Mouse (Mus musculus): ENCODE results near the gene Emb.

The Emb gene

GRCm38 (mm10) chr13:117219871-117220500 is 11.7 kb downstream of the Emb start:
- DNase-seq (ENCODE audit: extremely low read depth, insufficient read length, low spot score), result no peak

DNA sequence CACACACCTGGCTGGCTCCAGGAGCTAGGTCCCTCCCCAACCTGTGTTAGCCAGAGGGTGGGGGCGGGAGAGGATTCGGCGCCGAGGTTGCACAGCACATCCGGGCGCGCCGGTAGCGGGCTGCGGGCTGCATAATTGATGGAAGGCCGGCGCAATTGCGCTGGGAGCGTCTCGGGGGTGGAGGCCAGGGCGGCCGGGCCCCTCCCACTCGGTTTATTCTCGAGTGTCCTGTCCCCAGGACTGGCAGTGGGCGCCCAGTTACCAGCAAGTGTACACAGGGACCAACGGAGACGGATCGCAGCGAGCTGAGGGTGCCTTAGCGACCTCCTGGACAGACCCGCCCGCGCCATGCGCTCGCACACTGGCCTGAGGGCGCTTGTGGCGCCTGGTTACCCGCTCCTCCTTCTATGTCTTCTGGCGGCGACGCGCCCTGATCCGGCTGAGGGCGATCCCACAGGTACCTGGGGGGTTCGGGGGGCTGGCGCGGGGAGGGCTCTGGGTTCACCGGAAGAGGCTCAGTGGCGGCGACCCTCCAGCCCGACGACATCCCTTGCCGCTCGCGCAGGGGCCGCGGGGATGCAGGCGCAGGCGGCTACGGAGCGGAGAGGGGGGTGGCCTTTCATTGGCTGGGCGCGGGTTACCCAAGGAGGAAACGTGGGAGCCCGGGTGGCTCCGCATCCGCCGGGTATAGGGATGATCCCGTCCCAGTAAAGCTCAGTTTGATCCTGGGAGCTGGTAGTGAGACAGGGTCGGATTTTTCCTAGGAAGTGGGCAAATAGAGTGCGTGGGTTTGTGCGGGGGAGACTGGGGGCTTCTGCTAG is 12.4 kb downstream of the Emb start, which contains the start of gene Gm17509:
Gene Gm17509, minus strand, starts transcription at position 575 of the 821 bp plus-strand sequence.
- no peak for DNase-seq (ENCODE audit: extremely low read depth, insufficient read length, low spot score)

GRCm38 (mm10) chr13:117223125-117223524 is 14.8 kb downstream of the Emb start:
- no peak for DNase-seq (ENCODE audit: extremely low read depth, insufficient read length, low spot score)

GRCm38 (mm10) chr13:117224901-117225300 is 16.6 kb downstream of the Emb start:
- DNase-seq (ENCODE audit: extremely low read depth, insufficient read length, low spot score), result no peak

- DNase-seq (ENCODE audit: extremely low read depth, insufficient read length, low spot score), result no peak
Measured at GRCm38 (mm10) chr13:117225561-117225960, 17.2 kb downstream of the Emb start.

DNA sequence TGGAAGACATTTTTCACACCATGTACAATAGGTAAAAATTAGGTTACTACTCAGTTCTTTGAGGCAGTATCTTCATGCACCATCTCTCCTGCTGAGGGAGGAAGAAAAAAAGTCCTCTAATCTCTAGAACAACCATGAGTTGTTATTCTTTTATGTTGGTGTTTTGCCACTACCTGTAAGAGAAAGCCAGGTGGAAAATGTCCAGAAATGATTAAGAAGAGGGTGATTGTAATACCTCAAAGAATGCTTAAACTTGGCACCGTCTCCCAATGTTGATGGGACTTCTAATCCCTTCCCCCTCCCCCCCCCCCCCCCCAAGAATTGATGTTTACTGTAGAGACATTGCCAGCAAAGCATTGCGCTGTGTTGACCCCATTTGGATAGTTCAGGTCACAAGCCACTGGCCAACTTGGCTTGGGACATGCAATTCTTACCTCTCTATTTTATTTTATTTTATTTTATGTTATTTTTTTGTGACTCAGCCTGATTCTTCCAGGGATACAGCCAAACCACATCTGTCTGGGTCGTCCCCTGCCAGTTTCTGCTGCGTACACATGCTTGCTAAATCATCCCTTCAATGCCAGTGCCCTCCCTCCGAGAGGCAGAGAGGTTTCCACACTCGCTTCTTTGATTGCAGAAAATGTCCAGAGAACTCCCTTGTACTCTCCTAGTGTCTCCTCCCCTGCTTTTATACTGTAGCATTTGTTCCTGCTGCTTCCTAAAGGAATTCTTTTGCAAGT is 22.2 kb downstream of the Emb start:
- peak; percentile 58 for DNase-seq (ENCODE audit: extremely low read depth, insufficient read length, low spot score)

GRCm38 (mm10) chr13:117233808-117234207 is 25.5 kb downstream of the Emb start:
- no peak for DNase-seq (ENCODE audit: extremely low read depth, insufficient read length, low spot score)

DNA sequence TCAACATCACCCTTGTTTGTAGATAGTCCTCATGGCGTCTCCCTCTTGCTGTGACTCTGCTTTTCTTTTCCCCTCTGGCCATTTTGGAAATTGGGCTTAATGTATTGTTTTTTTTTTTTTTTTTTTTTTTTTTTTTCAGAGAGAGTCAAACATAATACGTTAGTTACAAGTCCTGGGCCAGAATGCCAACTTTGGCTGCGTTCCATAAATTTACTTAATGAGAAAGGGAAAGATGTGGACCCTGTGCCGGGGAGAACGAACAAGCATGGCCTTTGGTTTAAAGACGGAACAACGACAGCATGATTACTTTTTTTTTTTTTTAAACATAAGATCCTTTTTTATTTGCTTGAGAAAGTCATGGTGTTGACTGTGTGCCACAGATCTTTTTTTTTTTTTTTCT is 26.1 kb downstream of the Emb start:
- DNase-seq (ENCODE audit: extremely low read depth, insufficient read length, low spot score), result no peak

GRCm38 (mm10) chr13:117235530-117236212 is 27.3 kb downstream of the Emb start:
- DNase-seq (ENCODE audit: extremely low read depth, insufficient read length, low spot score), result peak; percentile 45

DNA sequence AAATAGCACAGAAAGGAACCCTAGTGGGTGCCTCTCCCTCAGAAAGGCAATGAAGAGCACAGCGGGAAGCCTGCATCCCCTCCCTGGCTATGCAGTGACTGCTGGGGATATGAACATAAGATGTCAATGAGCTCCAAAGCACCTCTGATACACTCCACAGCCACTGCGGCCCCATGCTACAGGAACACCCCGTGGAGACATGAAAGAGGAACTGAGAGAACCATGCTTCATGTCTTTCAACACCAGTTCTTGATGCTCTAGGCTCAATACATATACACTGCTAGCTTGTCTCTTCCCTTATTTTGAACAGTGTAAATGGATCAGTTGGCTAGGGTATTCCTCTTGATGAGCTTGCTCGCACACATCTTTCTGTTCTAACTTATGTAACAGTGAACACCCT is 28.8 kb downstream of the Emb start:
- no peak for DNase-seq (ENCODE audit: extremely low read depth, insufficient read length, low spot score)

GRCm38 (mm10) chr13:117242063-117242462 is 33.7 kb downstream of the Emb start:
- peak; percentile 25 for DNase-seq (ENCODE audit: extremely low read depth, insufficient read length, low spot score)

DNA sequence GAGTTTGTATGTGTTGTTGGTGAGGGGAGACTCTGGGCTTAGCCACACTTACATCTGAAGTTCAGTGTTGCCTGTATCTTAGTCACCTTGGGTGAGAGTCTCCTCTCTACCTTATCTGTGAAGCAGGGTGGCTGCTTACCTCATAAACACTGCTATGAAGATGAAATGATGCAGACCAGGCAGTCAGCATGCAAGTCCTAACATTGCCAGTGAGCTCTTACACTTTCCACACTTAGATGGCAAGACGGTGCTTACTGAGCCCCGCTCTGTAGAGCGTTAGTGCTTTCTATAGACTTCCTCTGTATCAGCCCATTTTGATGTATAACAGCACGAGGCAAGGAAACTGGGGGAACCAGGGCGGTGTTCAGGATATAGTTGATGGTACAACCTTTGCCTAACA is 34.3 kb downstream of the Emb start:
- no peak for DNase-seq (ENCODE audit: extremely low read depth, insufficient read length, low spot score)

DNA sequence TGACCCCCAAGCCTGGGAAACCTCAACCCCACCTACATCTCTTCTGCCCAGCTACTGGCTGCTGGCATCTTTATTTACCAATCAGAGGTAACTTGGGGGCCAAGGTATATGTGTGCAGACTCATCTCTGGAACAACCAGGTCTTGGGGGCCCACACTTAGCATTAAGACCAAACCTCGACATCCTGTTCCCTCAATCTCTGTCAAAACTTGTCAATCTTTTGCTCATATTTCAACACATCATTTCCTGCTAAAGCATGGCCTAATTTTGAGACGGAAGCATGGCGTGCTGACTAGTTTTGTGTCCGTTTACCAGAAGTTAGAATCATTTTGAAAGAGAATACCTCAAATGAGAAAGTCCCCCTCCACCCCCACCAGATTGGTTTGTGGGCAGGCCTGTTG is 52.4 kb downstream of the Emb start:
- no peak for DNase-seq (ENCODE audit: extremely low read depth, insufficient read length, low spot score)

DNA sequence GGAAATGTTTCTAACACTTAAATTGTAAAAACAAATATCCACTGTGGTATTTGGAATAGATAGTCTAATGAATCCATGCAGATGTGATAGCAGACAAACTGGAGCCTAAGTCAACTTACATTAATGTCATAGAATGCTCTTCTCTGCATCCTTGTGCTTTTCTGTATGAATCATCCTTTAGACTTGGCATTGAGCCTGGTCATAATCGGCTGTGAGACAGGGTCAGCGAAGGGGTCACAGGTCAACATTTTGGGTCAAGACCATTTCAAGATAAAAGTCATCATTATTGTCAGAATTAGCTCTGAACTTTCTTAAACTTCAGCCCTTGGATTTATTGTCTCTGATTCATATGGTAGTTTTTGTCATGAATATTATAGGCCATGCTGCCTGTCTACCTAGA is 57.8 kb downstream of the Emb start:
- DNase-seq (ENCODE audit: extremely low read depth, insufficient read length, low spot score), result no peak

DNA sequence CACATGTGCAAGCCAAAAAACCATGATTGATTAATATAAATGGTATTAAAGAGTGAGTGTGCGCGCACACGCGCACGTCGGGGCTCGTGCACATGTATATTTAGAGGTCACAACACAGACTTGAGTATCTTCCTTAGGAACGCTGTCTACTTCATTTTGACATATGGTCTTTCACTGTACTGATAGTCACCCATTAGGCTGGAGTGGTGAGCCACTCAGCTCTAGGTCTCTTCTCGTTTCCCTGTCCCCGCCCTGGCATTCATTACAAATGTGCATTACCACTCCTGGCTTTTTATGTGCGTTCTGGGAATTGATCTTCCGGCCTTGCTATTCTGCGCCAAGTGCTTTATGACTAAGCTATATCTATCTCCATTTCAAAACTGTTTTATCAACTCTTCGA is 59.6 kb downstream of the Emb start:
- DNase-seq (ENCODE audit: extremely low read depth, insufficient read length, low spot score), result no peak

GRCm38 (mm10) chr13:117284036-117284435 is 75.7 kb downstream of the Emb start:
- no peak for DNase-seq (ENCODE audit: extremely low read depth, insufficient read length, low spot score)

GRCm38 (mm10) chr13:117286939-117287338 is 78.6 kb downstream of the Emb start:
- no peak for DNase-seq (ENCODE audit: extremely low read depth, insufficient read length, low spot score)

DNA sequence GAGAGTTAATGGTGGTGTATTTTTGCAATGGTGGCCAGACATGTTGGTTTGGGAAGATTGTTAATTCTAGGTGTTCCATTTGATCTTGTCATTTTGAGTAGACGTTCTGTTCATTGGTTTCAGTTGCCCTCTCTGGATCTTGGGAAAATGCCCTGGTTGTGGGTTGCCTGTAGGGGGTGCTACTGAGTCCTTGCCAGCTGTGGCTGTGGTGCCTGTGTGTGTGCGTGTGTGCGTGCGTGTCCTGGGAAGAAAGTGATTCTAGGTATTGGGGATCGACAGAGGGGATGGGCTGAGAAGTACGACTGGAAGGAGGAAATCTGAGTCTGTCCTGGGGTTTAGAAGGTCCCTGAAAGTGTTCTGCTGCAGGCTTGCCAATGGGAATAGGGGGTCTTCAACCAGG is 79.1 kb downstream of the Emb start:
- no peak for DNase-seq (ENCODE audit: extremely low read depth, insufficient read length, low spot score)

- no peak for DNase-seq (ENCODE audit: extremely low read depth, insufficient read length, low spot score)
Measured at GRCm38 (mm10) chr13:117289494-117290270, 81.3 kb downstream of the Emb start.
